Mouse (Mus musculus): ENCODE measurements around the gene Pusl1. TPM values are rescaled to one million over a fixed set of nuclear protein-coding genes. Genes with fewer than 3 reads are reported as not detected.

The Pusl1 gene
- polyA plus RNA-seq (2015; fragmentation: Illumina TruSeq; extraction: RNeasy Lipid Tissue Mini Kit (QIAGEN cat#74804); ENCODE audit: low read depth, low replicate concordance) = 37.8 TPM

GRCm38 (mm10) chr4:155891551-155892001 is at the start of gene Pusl1, which contains the start of gene Acap3:
Pusl1 (minus strand) TSS chr4:155891781.
Acap3 (plus strand) TSS chr4:155891822.

GRCm38 (mm10) chr4:155869317-155870033 is 22.1 kb downstream of the Pusl1 start, which contains the start of the genes Cptp and Ints11:
Cptp (minus strand) TSS chr4:155869440.
Ints11 (plus strand) TSS chr4:155869546.

GRCm38 (mm10) chr4:155863001-155863400 is 28.6 kb downstream of the Pusl1 start, which contains the start of gene Tas1r3:
Tas1r3 (minus strand) TSS chr4:155863362.

GRCm38 (mm10) chr4:155846871-155847578 is 44.6 kb downstream of the Pusl1 start, which contains the start of gene Dvl1:
Dvl1 (plus strand) TSS chr4:155847402.

GRCm38 (mm10) chr4:155839483-155839910 is 52.1 kb downstream of the Pusl1 start, which contains the start of gene Mxra8:
Mxra8 (plus strand) TSS chr4:155839680.

Other genes starting within 250 kb of the Pusl1 start
- gene Gm10563, start 246.4 kb downstream of the Pusl1 start, polyA plus RNA-seq (2015; fragmentation: Illumina TruSeq; extraction: RNeasy Lipid Tissue Mini Kit (QIAGEN cat#74804); ENCODE audit: low read depth, low replicate concordance) = not detected
- 2.3 TPM for gene Mmp23, start 238.4 kb downstream of the Pusl1 start, polyA plus RNA-seq (2015; fragmentation: Illumina TruSeq; extraction: RNeasy Lipid Tissue Mini Kit (QIAGEN cat#74804); ENCODE audit: low read depth, low replicate concordance)
- 74.7 TPM for gene Mib2, start 222.6 kb downstream of the Pusl1 start, polyA plus RNA-seq (2015; fragmentation: Illumina TruSeq; extraction: RNeasy Lipid Tissue Mini Kit (QIAGEN cat#74804); ENCODE audit: low read depth, low replicate concordance)
- gene Fndc10, start 197.4 kb downstream of the Pusl1 start, polyA plus RNA-seq (2015; fragmentation: Illumina TruSeq; extraction: RNeasy Lipid Tissue Mini Kit (QIAGEN cat#74804); ENCODE audit: low read depth, low replicate concordance) = 23.6 TPM
- 141 TPM for gene Ssu72, start 187.0 kb downstream of the Pusl1 start, polyA plus RNA-seq (2015; fragmentation: Illumina TruSeq; extraction: RNeasy Lipid Tissue Mini Kit (QIAGEN cat#74804); ENCODE audit: low read depth, low replicate concordance)
- 47.3 TPM for gene Tmem240, start 157.0 kb downstream of the Pusl1 start, polyA plus RNA-seq (2015; fragmentation: Illumina TruSeq; extraction: RNeasy Lipid Tissue Mini Kit (QIAGEN cat#74804); ENCODE audit: low read depth, low replicate concordance)
- 50.0 TPM for gene Atad3a, start 130.7 kb downstream of the Pusl1 start, polyA plus RNA-seq (2015; fragmentation: Illumina TruSeq; extraction: RNeasy Lipid Tissue Mini Kit (QIAGEN cat#74804); ENCODE audit: low read depth, low replicate concordance)
- gene Vwa1, start 117.1 kb downstream of the Pusl1 start, polyA plus RNA-seq (2015; fragmentation: Illumina TruSeq; extraction: RNeasy Lipid Tissue Mini Kit (QIAGEN cat#74804); ENCODE audit: low read depth, low replicate concordance) = 23.2 TPM
- 62.7 TPM for gene Tmem88b, start 105.9 kb downstream of the Pusl1 start, polyA plus RNA-seq (2015; fragmentation: Illumina TruSeq; extraction: RNeasy Lipid Tissue Mini Kit (QIAGEN cat#74804); ENCODE audit: low read depth, low replicate concordance)
- gene Ankrd65, start 101.3 kb downstream of the Pusl1 start, polyA plus RNA-seq (2015; fragmentation: Illumina TruSeq; extraction: RNeasy Lipid Tissue Mini Kit (QIAGEN cat#74804); ENCODE audit: low read depth, low replicate concordance) = not detected
- gene Mrpl20, start 88.9 kb downstream of the Pusl1 start, polyA plus RNA-seq (2015; fragmentation: Illumina TruSeq; extraction: RNeasy Lipid Tissue Mini Kit (QIAGEN cat#74804); ENCODE audit: low read depth, low replicate concordance) = 214 TPM
- gene Ccnl2, start 79.3 kb downstream of the Pusl1 start, polyA plus RNA-seq (2015; fragmentation: Illumina TruSeq; extraction: RNeasy Lipid Tissue Mini Kit (QIAGEN cat#74804); ENCODE audit: low read depth, low replicate concordance) = 66.1 TPM
- 148 TPM for gene Aurkaip1, start 60.5 kb downstream of the Pusl1 start, polyA plus RNA-seq (2015; fragmentation: Illumina TruSeq; extraction: RNeasy Lipid Tissue Mini Kit (QIAGEN cat#74804); ENCODE audit: low read depth, low replicate concordance)
- gene Mxra8, start 52.1 kb downstream of the Pusl1 start, polyA plus RNA-seq (2015; fragmentation: Illumina TruSeq; extraction: RNeasy Lipid Tissue Mini Kit (QIAGEN cat#74804); ENCODE audit: low read depth, low replicate concordance) = 6.2 TPM
- gene Dvl1, start 44.4 kb downstream of the Pusl1 start, polyA plus RNA-seq (2015; fragmentation: Illumina TruSeq; extraction: RNeasy Lipid Tissue Mini Kit (QIAGEN cat#74804); ENCODE audit: low read depth, low replicate concordance) = 77.2 TPM
- 0.19 TPM for gene Tas1r3, start 28.4 kb downstream of the Pusl1 start, polyA plus RNA-seq (2015; fragmentation: Illumina TruSeq; extraction: RNeasy Lipid Tissue Mini Kit (QIAGEN cat#74804); ENCODE audit: low read depth, low replicate concordance)
- gene Cptp, start 22.3 kb downstream of the Pusl1 start, polyA plus RNA-seq (2015; fragmentation: Illumina TruSeq; extraction: RNeasy Lipid Tissue Mini Kit (QIAGEN cat#74804); ENCODE audit: low read depth, low replicate concordance) = 17.8 TPM
- 36.3 TPM for gene Ints11, start 22.2 kb downstream of the Pusl1 start, polyA plus RNA-seq (2015; fragmentation: Illumina TruSeq; extraction: RNeasy Lipid Tissue Mini Kit (QIAGEN cat#74804); ENCODE audit: low read depth, low replicate concordance)
- 74.8 TPM for gene Acap3, start within 50 bp of the Pusl1 start, polyA plus RNA-seq (2015; fragmentation: Illumina TruSeq; extraction: RNeasy Lipid Tissue Mini Kit (QIAGEN cat#74804); ENCODE audit: low read depth, low replicate concordance)
- 56.7 TPM for gene Ube2j2, start 52.0 kb upstream of the Pusl1 start, polyA plus RNA-seq (2015; fragmentation: Illumina TruSeq; extraction: RNeasy Lipid Tissue Mini Kit (QIAGEN cat#74804); ENCODE audit: low read depth, low replicate concordance)
- 21.7 TPM for gene C1qtnf12, start 70.5 kb upstream of the Pusl1 start, polyA plus RNA-seq (2015; fragmentation: Illumina TruSeq; extraction: RNeasy Lipid Tissue Mini Kit (QIAGEN cat#74804); ENCODE audit: low read depth, low replicate concordance)
- 10.9 TPM for gene B3galt6, start 100.9 kb upstream of the Pusl1 start, polyA plus RNA-seq (2015; fragmentation: Illumina TruSeq; extraction: RNeasy Lipid Tissue Mini Kit (QIAGEN cat#74804); ENCODE audit: low read depth, low replicate concordance)
- 237 TPM for gene Sdf4, start 101.1 kb upstream of the Pusl1 start, polyA plus RNA-seq (2015; fragmentation: Illumina TruSeq; extraction: RNeasy Lipid Tissue Mini Kit (QIAGEN cat#74804); ENCODE audit: low read depth, low replicate concordance)
- gene Tnfrsf4, start 122.1 kb upstream of the Pusl1 start, polyA plus RNA-seq (2015; fragmentation: Illumina TruSeq; extraction: RNeasy Lipid Tissue Mini Kit (QIAGEN cat#74804); ENCODE audit: low read depth, low replicate concordance) = 2.8 TPM
- not detected for gene Tnfrsf18, start 134.4 kb upstream of the Pusl1 start, polyA plus RNA-seq (2015; fragmentation: Illumina TruSeq; extraction: RNeasy Lipid Tissue Mini Kit (QIAGEN cat#74804); ENCODE audit: low read depth, low replicate concordance)
- 0.48 TPM for gene Ttll10, start 167.6 kb upstream of the Pusl1 start, polyA plus RNA-seq (2015; fragmentation: Illumina TruSeq; extraction: RNeasy Lipid Tissue Mini Kit (QIAGEN cat#74804); ENCODE audit: low read depth, low replicate concordance)
- gene 9430015G10Rik, start 218.2 kb upstream of the Pusl1 start, polyA plus RNA-seq (2015; fragmentation: Illumina TruSeq; extraction: RNeasy Lipid Tissue Mini Kit (QIAGEN cat#74804); ENCODE audit: low read depth, low replicate concordance) = 20.4 TPM
- 0.34 TPM for gene Rnf223, start 238.7 kb upstream of the Pusl1 start, polyA plus RNA-seq (2015; fragmentation: Illumina TruSeq; extraction: RNeasy Lipid Tissue Mini Kit (QIAGEN cat#74804); ENCODE audit: low read depth, low replicate concordance)

Measured in brain, adult 10 weeks (tissue).